Mouse (Mus musculus) heart, embryonic 11.5 days (tissue): Measurements from ENCODE around the gene Atxn1. TPM values are rescaled to one million over a fixed set of nuclear protein-coding genes. Genes with fewer than 3 reads are reported as not detected.

Experiments
- ATAC-seq: fragments of 200-750 bp; cut with Nextera tagmentation; replicated peaks from 2 replicates; pipeline ENCODE4 v1.8.0; 2017; ENCODE audit warnings: moderate library complexity; ENCODE audit not compliant: insufficient number of reproducible peaks, low FRiP score, low TSS enrichment
- H3K27ac ChIP-seq: fragments of 300-500 bp; sonication (generic); 2 replicates; pipeline ENCODE4 v1.5.1; 2014; ENCODE audit warnings: mild to moderate bottlenecking, low read depth, low read length
- H3K27me3 ChIP-seq: fragments of 300-500 bp; sonication (generic); 2 replicates; pipeline ENCODE4 v1.6.1; 2014; ENCODE audit warnings: mild to moderate bottlenecking, low read length, mixed read lengths; ENCODE audit not compliant: control insufficient read depth, insufficient read depth
- H3K36me3 ChIP-seq: fragments of 300-500 bp; sonication (generic); 2 replicates; pipeline ENCODE4 v1.6.1; 2014; ENCODE audit warnings: mild to moderate bottlenecking, low read length, moderate library complexity, mixed read lengths; ENCODE audit not compliant: control insufficient read depth, insufficient read depth
- H3K4me1 ChIP-seq: fragments of 300-500 bp; sonication (generic); 2 replicates; pipeline ENCODE4 v1.6.1; 2014; ENCODE audit warnings: low read length; ENCODE audit not compliant: control insufficient read depth, insufficient read depth
- H3K4me2 ChIP-seq: fragments of 300-500 bp; sonication (generic); 2 replicates; pipeline ENCODE4 v1.6.1; 2014; ENCODE audit warnings: mild to moderate bottlenecking, moderate library complexity
- H3K4me3 ChIP-seq: fragments of 300-500 bp; sonication (generic); 2 replicates; pipeline ENCODE4 v1.5.1; 2014; ENCODE audit warnings: low read depth, low read length
- H3K9ac ChIP-seq: fragments of 300-500 bp; sonication (generic); 2 replicates; pipeline ENCODE4 v1.6.1; 2014; ENCODE audit warnings: mild to moderate bottlenecking, low read depth, low read length, moderate library complexity
- H3K9me3 ChIP-seq: fragments of 300-500 bp; sonication (generic); replicated peaks from 2 replicates; pipeline ENCODE4 v1.6.1; 2016; ENCODE audit warnings: low read length; ENCODE audit not compliant: control insufficient read depth
- WGBS: fragments of 180-500 bp; shearing (Covaris S2); extraction: QIAGEN DNeasy Blood & Tissue Kit; methylation state at CpG from one replicate; pipeline ENCODE4 v1.1.7; 2014; ENCODE audit not compliant: insufficient replicate concordance; 5-methylcytosine and 5-hydroxymethylcytosine counted together
- polyA plus RNA-seq: library from polyadenylated mRNA; unstranded; fragments of >200 nt; fragmentation: Nextera tagmentation; extraction: Ambion mirVana; gene quantifications from 2 replicates; pipeline ENCODE4 v1.2.1, GENCODE M21; 2014

Gene Atxn1
- polyA plus RNA-seq, 1 experiment from 2014 or later = 6.4 TPM

GRCm38 (mm10) chr13:45865620-45866019 is 99.2 kb downstream of the Atxn1 start:
- Histone ChIP-seq H3K4me2 (no peak overlapping the region), H3K4me3 (no peak overlapping the region), H3K27me3 (no peaks in the 10 kb centered on the region), H3K4me1 (peaks cover 9% of the 10 kb centered on the region; the same call in 1 of the 2 replicates), H3K27ac (no peak overlapping the region), H3K36me3 (no peaks in the 10 kb centered on the region), H3K9me3 (no peaks in the 10 kb centered on the region), H3K9ac (no peak overlapping the region)
- 91% methylated on average over 10 of the region's 10 CpGs for WGBS
- ATAC-seq = no peak

GRCm38 (mm10) chr13:45863779-45864178 is 101.0 kb downstream of the Atxn1 start:
- ATAC-seq = no peak
- Histone ChIP-seq H3K4me1 (peaks cover 16% of the 10 kb centered on the region; the same call in 1 of the 2 replicates), H3K9ac (no peak overlapping the region), H3K4me3 (no peak overlapping the region), H3K9me3 (no peaks in the 10 kb centered on the region), H3K27me3 (no peaks in the 10 kb centered on the region), H3K4me2 (no peak overlapping the region), H3K27ac (no peak overlapping the region), H3K36me3 (no peaks in the 10 kb centered on the region)
- 61% methylated on average over 8 of the region's 8 CpGs for WGBS

GRCm38 (mm10) chr13:45861885-45862605 is 102.8 kb downstream of the Atxn1 start:
- H3K27ac ChIP-seq = no peak overlapping the region
- no peak overlapping the region for H3K4me2 ChIP-seq
- peaks cover 11% of the 10 kb centered on the region; the same call in 1 of the 2 replicates for H3K4me1 ChIP-seq
- no peak overlapping the region for H3K9ac ChIP-seq
- H3K36me3 ChIP-seq = no peaks in the 10 kb centered on the region
- H3K9me3 ChIP-seq = no peaks in the 10 kb centered on the region
- H3K4me3 ChIP-seq = no peak overlapping the region
- no peak for ATAC-seq
- WGBS = 53% methylated on average over 13 of the region's 13 CpGs
- H3K27me3 ChIP-seq = no peaks in the 10 kb centered on the region

GRCm38 (mm10) chr13:45861098-45861580 is 103.7 kb downstream of the Atxn1 start:
- ATAC-seq = no peak
- H3K36me3 ChIP-seq = no peaks in the 10 kb centered on the region
- H3K9ac ChIP-seq = no peak overlapping the region
- H3K27me3 ChIP-seq = no peaks in the 10 kb centered on the region
- H3K27ac ChIP-seq = no peak overlapping the region
- 83% methylated on average over 10 of the region's 10 CpGs for WGBS
- H3K4me2 ChIP-seq = no peak overlapping the region
- no peaks in the 10 kb centered on the region for H3K9me3 ChIP-seq
- peaks cover 14% of the 10 kb centered on the region for H3K4me1 ChIP-seq
- no peak overlapping the region for H3K4me3 ChIP-seq

GRCm38 (mm10) chr13:45859081-45859709 is 105.6 kb downstream of the Atxn1 start:
- Histone ChIP-seq H3K27ac (no peak overlapping the region), H3K36me3 (no peaks in the 10 kb centered on the region), H3K4me3 (no peak overlapping the region), H3K9me3 (no peaks in the 10 kb centered on the region), H3K4me1 (peaks cover 15% of the 10 kb centered on the region), H3K4me2 (no peak overlapping the region), H3K27me3 (no peaks in the 10 kb centered on the region), H3K9ac (no peak overlapping the region)
- 63% methylated on average over 12 of the region's 12 CpGs for WGBS
- no peak for ATAC-seq

GRCm38 (mm10) chr13:45857416-45857815 is 107.4 kb downstream of the Atxn1 start:
- ATAC-seq = no peak
- WGBS = 87% methylated on average over 8 of the region's 8 CpGs

GRCm38 (mm10) chr13:45854531-45854930 is 110.3 kb downstream of the Atxn1 start:
- Histone ChIP-seq H3K4me3 (no peak overlapping the region), H3K4me2 (no peak overlapping the region), H3K27me3 (no peaks in the 10 kb centered on the region), H3K9ac (no peak overlapping the region), H3K27ac (no peak overlapping the region), H3K4me1 (peaks cover 18% of the 10 kb centered on the region), H3K9me3 (no peaks in the 10 kb centered on the region), H3K36me3 (no peaks in the 10 kb centered on the region)
- ATAC-seq = no peak
- WGBS = 79% methylated on average over 5 of the region's 5 CpGs

More at GRCm38 (mm10) chr13:45857416-45857815, 107.4 kb downstream of the Atxn1 start:
- H3K36me3 ChIP-seq = no peaks in the 10 kb centered on the region
- no peaks in the 10 kb centered on the region for H3K27me3 ChIP-seq
- no peak overlapping the region for H3K27ac ChIP-seq
- peaks cover 15% of the 10 kb centered on the region for H3K4me1 ChIP-seq
- no peak overlapping the region for H3K4me2 ChIP-seq
- no peak overlapping the region for H3K9ac ChIP-seq
- H3K4me3 ChIP-seq = no peak overlapping the region
- H3K9me3 ChIP-seq = no peaks in the 10 kb centered on the region

GRCm38 (mm10) chr13:45853691-45854090 is 111.1 kb downstream of the Atxn1 start:
- no peak overlapping the region for H3K4me2 ChIP-seq
- H3K4me1 ChIP-seq = peaks cover 17% of the 10 kb centered on the region
- H3K4me3 ChIP-seq = no peak overlapping the region
- ATAC-seq = no peak
- H3K27ac ChIP-seq = no peak overlapping the region
- WGBS = 81% methylated on average over 6 of the region's 6 CpGs
- H3K9ac ChIP-seq = no peak overlapping the region
- no peaks in the 10 kb centered on the region for H3K36me3 ChIP-seq
- H3K9me3 ChIP-seq = no peaks in the 10 kb centered on the region
- no peaks in the 10 kb centered on the region for H3K27me3 ChIP-seq
